Mouse (Mus musculus) hindbrain, embryonic 13.5 days (tissue): Measurements from ENCODE around the gene Ric3. TPM values are rescaled to one million over a fixed set of nuclear protein-coding genes. Genes with fewer than 3 reads are reported as not detected.

ENCODE experiments used
- ATAC-seq: fragments of 200-750 bp; cut with Nextera tagmentation; 2 replicates; pipeline ENCODE4 v1.8.0; 2017; ENCODE audit warnings: moderate TSS enrichment; ENCODE audit not compliant: low FRiP score
- H3K27ac ChIP-seq: fragments of 300-500 bp; sonication (generic); 2 replicates; pipeline ENCODE4 v1.5.1; 2015; ENCODE audit warnings: inconsistent platforms, mild to moderate bottlenecking, moderate library complexity
- H3K27me3 ChIP-seq: fragments of 300-500 bp; sonication (generic); 2 replicates; pipeline ENCODE4 v1.6.1; 2015; ENCODE audit warnings: mild to moderate bottlenecking, inconsistent platforms
- H3K36me3 ChIP-seq: fragments of 300-500 bp; sonication (generic); 2 replicates; pipeline ENCODE4 v1.6.1; 2015; ENCODE audit warnings: mild to moderate bottlenecking, inconsistent platforms
- H3K4me1 ChIP-seq: fragments of 300-500 bp; sonication (generic); replicated peaks from 2 replicates; pipeline ENCODE4 v1.6.1; 2015; ENCODE audit warnings: inconsistent platforms
- H3K4me2 ChIP-seq: fragments of 300-500 bp; sonication (generic); 2 replicates; pipeline ENCODE4 v1.6.1; 2015; ENCODE audit warnings: inconsistent platforms, mild to moderate bottlenecking, moderate library complexity
- H3K4me3 ChIP-seq: fragments of 300-500 bp; sonication (generic); 2 replicates; pipeline ENCODE4 v1.5.1; 2015; ENCODE audit warnings: mild to moderate bottlenecking, inconsistent platforms
- H3K9ac ChIP-seq: fragments of 300-500 bp; sonication (generic); 2 replicates; pipeline ENCODE4 v1.6.1; 2015; ENCODE audit warnings: mild to moderate bottlenecking, inconsistent platforms
- H3K9me3 ChIP-seq: fragments of 300-500 bp; sonication (generic); 2 replicates; pipeline ENCODE4 v1.6.1; 2016; ENCODE audit warnings: inconsistent platforms
- WGBS: fragments of 180-500 bp; shearing (Covaris S2); methylation state at CpG from one replicate; pipeline ENCODE4 v1.1.7; 2015; 5-methylcytosine and 5-hydroxymethylcytosine counted together
- polyA plus RNA-seq: library from polyadenylated mRNA; unstranded; fragments of >200 nt; fragmentation: Nextera tagmentation; extraction: Ambion mirVana; gene quantifications from 2 replicates; pipeline ENCODE4 v1.2.1, GENCODE M21; 2015

Ric3 gene
- polyA plus RNA-seq, 1 experiment from 2014 or later: 28.3 TPM

GRCm38 (mm10) chr7:109012998-109013625 lies 70.0 kb downstream of the Ric3 start:
- H3K27me3 ChIP-seq: peaks cover 14% of the 10 kb centered on the region
- H3K27ac ChIP-seq: peak overlapping the region; percentile 94
- peak overlapping the region; percentile 76 for H3K4me2 ChIP-seq
- peaks cover 77% of the 10 kb centered on the region for H3K4me1 ChIP-seq
- peak overlapping the region; percentile 94 for H3K9ac ChIP-seq
- no peaks in the 10 kb centered on the region for H3K36me3 ChIP-seq
- H3K4me3 ChIP-seq: peak overlapping the region; percentile 78
- 34% methylated on average over 4 of the region's 4 CpGs for WGBS
- no peak for ATAC-seq
- no peaks in the 10 kb centered on the region for H3K9me3 ChIP-seq

DNA sequence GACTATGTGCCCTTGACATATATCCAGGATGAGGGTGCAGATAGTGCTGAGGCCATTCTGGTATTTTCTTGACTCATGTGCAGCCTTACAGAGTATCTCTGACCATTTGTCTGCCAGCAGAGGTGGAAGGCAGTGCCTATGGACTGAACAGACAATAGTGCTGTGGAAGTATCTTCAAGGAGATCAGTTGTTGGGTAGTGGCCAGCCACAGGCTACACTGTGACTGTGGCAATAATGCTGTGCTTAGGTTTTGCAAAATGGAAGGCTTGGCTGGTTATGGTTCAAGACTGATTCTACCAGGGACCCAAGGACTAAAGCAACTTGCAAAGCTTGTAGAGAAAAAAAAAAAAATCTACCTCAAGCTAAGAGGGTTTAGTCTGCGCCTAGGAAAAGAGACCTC lies 70.6 kb downstream of the Ric3 start:
- Histone ChIP-seq H3K4me2 (peak overlapping the region; percentile 76), H3K4me1 (peaks cover 75% of the 10 kb centered on the region), H3K9ac (peak overlapping the region; percentile 94), H3K36me3 (no peaks in the 10 kb centered on the region), H3K27me3 (peaks cover 15% of the 10 kb centered on the region), H3K9me3 (no peaks in the 10 kb centered on the region), H3K27ac (peak overlapping the region; percentile 94), H3K4me3 (peak overlapping the region; percentile 78)
- WGBS: 71% methylated on average over 1 of the region's 1 CpGs
- no peak for ATAC-seq

DNA sequence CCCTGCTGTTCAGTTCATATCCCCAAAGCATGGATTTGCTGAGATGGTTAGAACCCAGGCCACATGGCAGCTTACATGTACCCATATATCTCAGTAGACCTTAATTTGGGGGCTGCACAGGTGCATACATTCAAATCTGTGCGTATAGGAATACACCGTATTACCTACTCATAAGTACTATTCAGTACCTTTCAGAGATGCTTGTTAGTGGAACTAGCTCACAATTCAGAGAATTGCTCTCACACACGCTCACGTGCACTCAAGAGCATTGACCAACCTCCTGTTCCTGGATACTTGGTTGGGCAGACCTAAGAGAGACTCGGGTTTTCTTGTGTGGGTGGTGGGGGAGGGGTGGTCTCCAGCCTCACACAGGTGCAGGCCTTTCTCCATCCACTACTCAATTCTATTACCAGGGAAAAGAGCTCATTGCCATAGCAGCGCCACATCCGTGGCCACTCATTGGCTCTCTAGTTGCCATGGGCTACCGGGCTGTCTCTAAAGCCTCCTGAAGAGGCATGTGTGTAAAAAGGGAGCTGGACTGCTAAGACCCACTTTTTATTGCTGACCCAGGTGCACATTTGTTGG lies 71.4 kb downstream of the Ric3 start:
- H3K9me3 ChIP-seq: no peaks in the 10 kb centered on the region
- H3K36me3 ChIP-seq: no peaks in the 10 kb centered on the region
- peak overlapping the region; percentile 94 for H3K9ac ChIP-seq
- peaks cover 67% of the 10 kb centered on the region for H3K4me1 ChIP-seq
- peak overlapping the region; percentile 78 for H3K4me3 ChIP-seq
- H3K27me3 ChIP-seq: peaks cover 16% of the 10 kb centered on the region
- ATAC-seq: peak; percentile 78
- 25% methylated on average over 8 of the region's 8 CpGs for WGBS
- peak overlapping the region; percentile 76 for H3K4me2 ChIP-seq
- H3K27ac ChIP-seq: peak overlapping the region; percentile 94

DNA sequence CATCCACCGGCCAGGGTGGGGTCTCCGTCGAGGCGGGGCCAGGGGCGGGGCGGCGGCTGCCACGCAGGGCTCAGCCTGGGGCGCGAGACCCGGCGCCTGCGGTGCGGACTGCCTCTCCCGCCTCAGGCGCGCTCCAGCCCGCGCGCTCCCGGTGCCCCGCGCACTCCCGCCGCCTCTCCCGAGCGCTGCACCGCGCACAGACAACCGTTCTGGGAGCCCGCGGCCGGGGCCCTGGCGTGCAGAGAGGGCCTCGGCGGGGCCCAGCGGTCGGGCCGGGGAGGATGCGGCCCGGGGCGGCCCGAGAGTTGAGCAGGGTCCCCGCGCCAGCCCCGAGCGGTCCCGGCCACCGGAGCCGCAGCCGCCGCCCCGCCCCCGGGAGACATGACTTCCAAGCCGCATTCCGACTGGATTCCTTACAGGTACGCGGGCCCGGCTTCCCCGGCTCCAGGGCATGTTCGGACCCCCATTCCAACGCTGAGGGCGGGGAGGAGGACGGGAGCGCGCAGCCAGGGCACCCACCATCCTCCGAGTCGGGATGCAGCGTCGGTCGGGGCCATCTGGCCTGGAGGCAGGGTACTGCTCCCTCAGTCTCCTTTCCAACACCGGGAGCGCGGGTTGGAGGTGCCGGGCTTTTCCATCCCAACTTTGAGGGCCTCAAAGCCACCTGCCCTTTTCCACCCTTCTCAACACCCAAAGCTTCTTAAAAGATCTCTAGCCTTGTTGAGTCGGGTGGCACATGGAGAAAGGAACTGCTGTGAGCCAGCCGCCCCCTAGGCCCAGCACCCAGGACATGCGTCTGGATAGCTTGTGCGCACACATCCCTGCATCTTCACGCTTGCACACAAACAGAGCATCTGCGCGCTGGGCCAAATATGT lies 72.2 kb downstream of the Ric3 start:
- peak; percentile 70 for ATAC-seq
- WGBS: 2% methylated on average over 68 of the region's 82 CpGs
- Histone ChIP-seq H3K9me3 (no peaks in the 10 kb centered on the region), H3K9ac (peak overlapping the region; percentile 94), H3K4me2 (peak overlapping the region; percentile 76), H3K36me3 (no peaks in the 10 kb centered on the region), H3K4me3 (peak overlapping the region; percentile 78), H3K4me1 (peaks cover 59% of the 10 kb centered on the region), H3K27me3 (peaks cover 16% of the 10 kb centered on the region), H3K27ac (peak overlapping the region; percentile 94)

DNA sequence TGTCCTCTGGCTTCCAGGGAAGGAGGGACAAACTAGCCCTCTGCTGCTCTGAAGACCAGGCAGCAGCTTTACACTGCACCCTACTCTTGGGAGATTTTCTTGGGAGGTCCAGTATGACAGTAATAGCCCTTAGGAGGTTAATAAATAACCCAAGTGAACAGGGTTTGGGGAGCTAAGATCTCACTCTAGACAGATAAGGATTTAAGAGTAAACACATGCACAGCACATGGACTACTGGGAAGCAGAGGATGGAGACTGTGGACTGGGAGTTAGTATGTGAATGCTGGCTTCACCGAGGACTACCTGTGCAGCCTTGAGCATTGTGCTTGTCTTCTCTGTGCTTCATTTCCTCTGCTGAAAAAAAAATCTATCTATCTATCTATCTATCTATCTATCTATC lies 73.9 kb downstream of the Ric3 start:
- Histone ChIP-seq H3K36me3 (no peaks in the 10 kb centered on the region), H3K27ac (no peak overlapping the region), H3K9me3 (no peaks in the 10 kb centered on the region), H3K4me1 (peaks cover 43% of the 10 kb centered on the region), H3K27me3 (peaks cover 16% of the 10 kb centered on the region), H3K4me2 (no peak overlapping the region), H3K4me3 (no peak overlapping the region), H3K9ac (no peak overlapping the region)
- ATAC-seq: no peak
- 94% methylated on average over 1 of the region's 1 CpGs for WGBS

DNA sequence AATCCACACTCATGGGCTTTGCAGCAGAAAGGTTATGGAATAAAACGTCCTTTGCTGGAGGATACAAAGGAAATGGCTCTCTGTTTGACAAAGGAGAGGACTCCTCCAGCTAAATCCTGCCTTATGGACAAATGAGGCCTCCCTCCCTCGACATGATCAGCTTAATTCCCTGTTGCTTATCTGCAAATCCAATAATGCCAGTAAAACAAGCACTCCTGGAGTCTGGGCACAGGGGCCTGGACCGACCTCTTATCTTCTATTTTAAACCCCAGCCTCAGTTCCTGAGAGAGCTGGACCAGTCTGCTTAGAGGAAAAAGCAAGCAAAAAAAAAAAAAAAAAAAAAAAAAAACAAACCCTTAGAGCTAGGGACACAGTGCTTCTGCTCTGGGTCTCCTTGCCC lies 79.5 kb downstream of the Ric3 start:
- H3K27ac ChIP-seq: no peak overlapping the region
- no peaks in the 10 kb centered on the region for H3K4me1 ChIP-seq
- H3K4me2 ChIP-seq: no peak overlapping the region
- 39% methylated on average over 3 of the region's 3 CpGs for WGBS
- no peaks in the 10 kb centered on the region for H3K9me3 ChIP-seq
- no peak overlapping the region for H3K9ac ChIP-seq
- H3K27me3 ChIP-seq: 0 out of 2 replicates have a peak, but pooled peaks cover 2% of the 10 kb centered on the region
- no peak overlapping the region for H3K4me3 ChIP-seq
- H3K36me3 ChIP-seq: no peaks in the 10 kb centered on the region
- no peak for ATAC-seq

GRCm38 (mm10) chr7:109001971-109002370 lies 81.2 kb downstream of the Ric3 start:
- no peak overlapping the region for H3K27ac ChIP-seq
- H3K4me1 ChIP-seq: no peaks in the 10 kb centered on the region
- 90% methylated on average over 4 of the region's 4 CpGs for WGBS
- H3K4me2 ChIP-seq: no peak overlapping the region
- H3K9ac ChIP-seq: no peak overlapping the region
- no peak for ATAC-seq
- H3K9me3 ChIP-seq: no peaks in the 10 kb centered on the region
- H3K36me3 ChIP-seq: no peaks in the 10 kb centered on the region
- H3K4me3 ChIP-seq: no peak overlapping the region
- no peaks in the 10 kb centered on the region for H3K27me3 ChIP-seq

GRCm38 (mm10) chr7:109000315-109000954 lies 82.7 kb downstream of the Ric3 start:
- no peaks in the 10 kb centered on the region for H3K36me3 ChIP-seq
- no peaks in the 10 kb centered on the region for H3K4me1 ChIP-seq
- no peak overlapping the region for H3K27ac ChIP-seq
- no peak overlapping the region for H3K4me3 ChIP-seq
- no peak overlapping the region for H3K4me2 ChIP-seq
- no peaks in the 10 kb centered on the region for H3K9me3 ChIP-seq
- H3K9ac ChIP-seq: no peak overlapping the region
- ATAC-seq: 0 out of 2 replicates have a peak, but pooled peaks have one; percentile 38
- no peaks in the 10 kb centered on the region for H3K27me3 ChIP-seq
- WGBS: 50% methylated on average over 4 of the region's 4 CpGs

DNA sequence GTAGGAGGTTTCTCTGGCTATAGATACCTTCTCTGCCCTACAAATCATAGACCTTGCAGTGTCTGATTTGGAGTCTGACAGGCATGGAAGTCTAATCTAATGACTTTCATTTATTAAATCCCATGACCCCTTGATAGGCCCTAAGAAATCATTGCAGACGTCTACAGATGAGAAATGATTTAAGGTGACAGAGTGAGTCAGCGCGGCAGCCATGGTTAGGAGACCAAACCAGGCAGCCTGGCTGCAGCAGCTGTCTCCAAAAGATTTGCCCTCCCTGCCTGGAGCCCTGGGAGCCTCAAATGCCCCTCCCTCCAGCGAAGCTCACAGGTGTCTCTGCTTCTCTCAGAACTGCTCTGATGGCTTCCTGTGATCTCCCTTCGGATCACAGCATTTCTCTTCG lies 87.0 kb downstream of the Ric3 start:
- H3K9me3 ChIP-seq: no peaks in the 10 kb centered on the region
- H3K4me3 ChIP-seq: no peak overlapping the region
- no peak overlapping the region for H3K9ac ChIP-seq
- peaks cover 3% of the 10 kb centered on the region; the same call in 1 of the 2 replicates for H3K4me1 ChIP-seq
- ATAC-seq: no peak
- H3K27ac ChIP-seq: no peak overlapping the region
- no peak overlapping the region for H3K4me2 ChIP-seq
- no peaks in the 10 kb centered on the region for H3K27me3 ChIP-seq
- WGBS: 68% methylated on average over 6 of the region's 6 CpGs
- H3K36me3 ChIP-seq: no peaks in the 10 kb centered on the region

GRCm38 (mm10) chr7:108993881-108994291 lies 89.2 kb downstream of the Ric3 start:
- ATAC-seq: no peak
- WGBS: 93% methylated on average over 3 of the region's 3 CpGs

GRCm38 (mm10) chr7:108993230-108993629 lies 89.9 kb downstream of the Ric3 start:
- H3K27me3 ChIP-seq: no peaks in the 10 kb centered on the region
- no peaks in the 10 kb centered on the region for H3K36me3 ChIP-seq
- H3K4me1 ChIP-seq: peaks cover 3% of the 10 kb centered on the region; the same call in 1 of the 2 replicates
- WGBS: 74% methylated on average over 7 of the region's 7 CpGs
- H3K4me3 ChIP-seq: no peak overlapping the region
- no peak overlapping the region for H3K27ac ChIP-seq
- no peaks in the 10 kb centered on the region for H3K9me3 ChIP-seq
- ATAC-seq: no peak
- no peak overlapping the region for H3K4me2 ChIP-seq
- H3K9ac ChIP-seq: no peak overlapping the region

More at GRCm38 (mm10) chr7:108993881-108994291, 89.2 kb downstream of the Ric3 start:
- Histone ChIP-seq H3K27ac (no peak overlapping the region), H3K27me3 (no peaks in the 10 kb centered on the region), H3K9me3 (no peaks in the 10 kb centered on the region), H3K9ac (no peak overlapping the region), H3K4me1 (peaks cover 3% of the 10 kb centered on the region; the same call in 1 of the 2 replicates), H3K4me2 (no peak overlapping the region), H3K36me3 (no peaks in the 10 kb centered on the region), H3K4me3 (no peak overlapping the region)

DNA sequence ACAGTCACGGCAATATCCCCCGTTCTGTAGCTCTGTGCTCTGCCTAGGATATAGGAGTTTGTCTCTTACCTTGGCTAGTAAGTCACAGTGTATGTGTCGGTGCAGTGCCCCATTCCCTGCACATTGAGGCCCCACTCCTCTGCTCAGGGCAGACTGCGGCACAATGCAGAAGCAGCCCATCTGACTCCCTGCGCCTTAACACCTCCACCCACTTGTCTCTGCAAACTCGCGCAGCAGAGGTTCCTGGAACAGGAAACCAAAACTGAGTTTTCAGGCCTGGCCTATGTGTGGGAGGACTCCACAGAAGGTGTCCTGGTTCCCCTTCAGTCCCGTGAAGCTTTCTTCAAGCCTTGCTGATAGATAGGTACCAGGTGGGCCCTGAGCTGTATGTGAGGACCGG lies 91.9 kb downstream of the Ric3 start:
- no peak for ATAC-seq
- 91% methylated on average over 9 of the region's 9 CpGs for WGBS
- H3K9me3 ChIP-seq: no peaks in the 10 kb centered on the region

More for the DNA sequence above, 91.9 kb downstream of the Ric3 start:
- Histone ChIP-seq H3K27ac (no peak overlapping the region), H3K9ac (no peak overlapping the region), H3K4me1 (peaks cover 3% of the 10 kb centered on the region; the same call in 1 of the 2 replicates), H3K4me2 (no peak overlapping the region), H3K27me3 (no peaks in the 10 kb centered on the region), H3K36me3 (no peaks in the 10 kb centered on the region), H3K4me3 (no peak overlapping the region)
